Mouse (Mus musculus) forebrain, postnatal 0 days (tissue): ENCODE results near the gene Sec14l1. TPM values are rescaled to one million over a fixed set of nuclear protein-coding genes. Genes with fewer than 3 reads are reported as not detected.

ENCODE experiments used
- ATAC-seq: fragments of 200-750 bp; cut with Nextera tagmentation; 2 replicates; pipeline ENCODE4 v1.8.0; 2017; ENCODE audit warnings: mild to moderate bottlenecking, moderate library complexity
- DNase-seq: peaks from one replicate; pipeline ENCODE4 v3.0.0-alpha.2; 2015
- H3K27ac ChIP-seq: fragments of 300-500 bp; sonication (generic); 2 replicates; pipeline ENCODE4 v1.5.1; 2014; ENCODE audit warnings: low read depth, mild to moderate bottlenecking, antibody characterized with exemption, low read length, moderate library complexity, mixed read lengths
- H3K27me3 ChIP-seq: fragments of 300-500 bp; sonication (generic); 2 replicates; pipeline ENCODE4 v1.6.1; 2014; ENCODE audit warnings: mild to moderate bottlenecking, low read length, mixed read lengths; ENCODE audit not compliant: insufficient read depth
- H3K36me3 ChIP-seq: fragments of 300-500 bp; sonication (generic); 2 replicates; pipeline ENCODE4 v1.6.1; 2014; ENCODE audit warnings: mild to moderate bottlenecking, moderate library complexity; ENCODE audit not compliant: insufficient read depth
- H3K4me1 ChIP-seq: fragments of 300-500 bp; sonication (generic); 2 replicates; pipeline ENCODE4 v1.6.1; 2014; ENCODE audit warnings: antibody characterized with exemption; ENCODE audit not compliant: insufficient read depth
- H3K4me2 ChIP-seq: fragments of 300-500 bp; sonication (generic); 2 replicates; pipeline ENCODE4 v1.6.1; 2014; ENCODE audit warnings: low read depth, mild to moderate bottlenecking, moderate library complexity
- H3K4me3 ChIP-seq: fragments of 300-500 bp; sonication (generic); 2 replicates; pipeline ENCODE4 v1.5.1; 2014; ENCODE audit warnings: low read depth, low read length, mixed read lengths
- H3K9ac ChIP-seq: fragments of 300-500 bp; sonication (generic); 2 replicates; pipeline ENCODE4 v1.6.1; 2014; ENCODE audit warnings: mild to moderate bottlenecking
- H3K9me3 ChIP-seq: fragments of 300-500 bp; sonication (generic); 2 replicates; pipeline ENCODE4 v1.6.1; 2016; ENCODE audit warnings: low read length
- CTCF ChIP-seq: sonication (generic); IDR thresholded peaks from 2 replicates; pipeline ENCODE4 v1.5.1; 2016; ENCODE audit warnings: antibody characterized with exemption, control low read depth, low read depth
- WGBS: fragments of 180-500 bp; shearing (Covaris S2); extraction: QIAGEN DNeasy Blood & Tissue Kit; methylation state at CpG from one replicate; pipeline ENCODE4 v1.1.7; 2014; 5-methylcytosine and 5-hydroxymethylcytosine counted together
- polyA plus RNA-seq: library from polyadenylated mRNA; unstranded; fragments of >200 nt; fragmentation: Nextera tagmentation; extraction: Ambion mirVana; gene quantifications from 2 replicates; pipeline ENCODE4 v1.2.1, GENCODE M21; 2015
- total RNA-seq: library from RNA; depleted of rRNA; stranded (reverse); fragments of >200 nt; gene quantifications from 2 replicates; pipeline ENCODE4 v1.2.3, GENCODE M21; 2014

Gene Sec14l1
- total and polyA plus RNA-seq, 2 experiments from 2014 or later, result 65.1 to 81.3 TPM

DNA sequence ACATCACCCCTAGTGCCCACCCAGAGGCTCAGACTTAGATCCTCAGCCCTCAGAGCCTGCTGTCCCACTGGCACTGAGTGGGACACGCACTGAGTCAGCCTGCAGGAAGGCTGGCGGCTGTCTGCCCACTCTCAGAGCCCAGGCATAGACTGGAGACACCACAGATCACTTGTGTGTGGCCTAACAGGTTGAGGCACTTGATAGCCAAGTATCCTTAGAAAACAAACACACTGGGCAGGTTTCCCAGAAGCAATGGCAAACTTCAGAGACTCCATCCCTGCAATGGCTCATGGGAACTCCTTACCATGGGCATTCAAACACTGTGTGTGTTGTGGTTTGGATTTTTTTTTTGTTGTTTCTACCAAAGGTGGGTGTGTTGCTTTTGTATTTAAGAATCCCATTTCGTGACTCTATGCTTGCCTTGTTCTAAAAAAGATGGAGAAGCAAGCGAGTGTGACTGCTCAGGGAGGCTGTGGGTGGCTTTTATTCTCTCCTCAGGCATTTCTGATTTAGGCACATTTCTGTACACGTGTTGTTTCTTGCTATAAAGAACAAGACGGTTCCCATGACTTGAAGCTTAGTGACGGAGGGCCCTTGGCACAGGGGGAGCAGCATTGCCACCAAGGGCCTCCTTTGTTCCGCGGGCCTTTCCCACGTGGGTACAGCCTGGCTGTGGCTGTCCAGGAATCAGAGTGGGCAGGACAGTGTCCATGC is 10.8 kb upstream of the Sec14l1 start:
- DNase-seq (no peak), ATAC-seq (no peak)
- H3K27ac ChIP-seq, result no peak overlapping the region
- no peak for TF ChIP-seq CTCF
- no peaks in the 10 kb centered on the region for H3K9me3 ChIP-seq
- no peak overlapping the region for H3K4me3 ChIP-seq
- no peaks in the 10 kb centered on the region for H3K36me3 ChIP-seq
- no peaks in the 10 kb centered on the region for H3K4me1 ChIP-seq
- no peaks in the 10 kb centered on the region for H3K27me3 ChIP-seq
- no peak overlapping the region for H3K4me2 ChIP-seq
- H3K9ac ChIP-seq, result no peak overlapping the region
- 58% methylated on average over 10 of the region's 10 CpGs for WGBS

DNA sequence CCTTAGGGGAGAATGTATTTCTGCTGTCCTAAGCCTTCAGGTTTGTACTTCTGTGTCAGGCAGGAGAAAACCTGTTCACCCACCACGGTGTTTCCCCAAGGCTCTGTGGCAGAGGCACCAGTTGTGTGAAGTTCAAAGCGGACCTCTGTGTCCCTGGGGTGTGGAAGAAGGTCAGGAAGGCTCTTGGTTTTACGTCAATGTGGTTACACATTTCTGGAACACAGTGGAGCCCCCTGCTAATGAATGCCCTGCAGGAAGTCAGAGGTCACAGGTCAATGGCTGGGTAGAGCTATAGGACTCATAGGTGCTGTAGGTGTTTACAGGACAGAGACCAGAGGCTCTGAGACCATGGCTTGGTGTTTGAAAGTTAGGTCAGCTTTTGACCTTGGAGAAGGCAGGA is 9.7 kb upstream of the Sec14l1 start:
- 87% methylated on average over 3 of the region's 3 CpGs for WGBS
- no peaks in the 10 kb centered on the region for H3K36me3 ChIP-seq
- H3K9me3 ChIP-seq, result no peaks in the 10 kb centered on the region
- no peak overlapping the region for H3K9ac ChIP-seq
- H3K4me3 ChIP-seq, result no peak overlapping the region
- H3K27me3 ChIP-seq, result no peaks in the 10 kb centered on the region
- H3K4me2 ChIP-seq, result no peak overlapping the region
- H3K4me1 ChIP-seq, result no peaks in the 10 kb centered on the region
- no peak for ATAC-seq
- no peak overlapping the region for H3K27ac ChIP-seq
- TF ChIP-seq CTCF, result no peak
- no peak for DNase-seq

DNA sequence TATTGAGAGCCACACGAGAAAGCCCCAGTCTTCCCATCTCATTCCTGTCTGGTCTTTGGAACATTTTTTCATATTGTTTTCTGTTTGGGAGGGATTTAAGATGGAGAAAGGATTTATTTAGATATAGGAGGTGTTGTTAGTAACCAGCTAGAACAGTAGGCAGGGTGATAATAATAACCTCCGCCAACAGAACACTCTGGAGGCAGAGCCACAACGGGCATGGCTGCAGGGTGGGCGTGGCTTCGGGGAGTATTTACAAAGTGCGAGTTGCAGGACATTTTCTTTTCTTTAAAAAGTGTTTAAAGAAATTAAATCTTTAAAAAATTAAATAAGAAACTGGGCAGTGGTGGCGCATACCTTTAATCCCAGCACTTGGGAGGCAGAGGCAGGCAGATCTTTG is 9.1 kb upstream of the Sec14l1 start:
- DNase-seq (no peak), ATAC-seq (no peak)
- Histone ChIP-seq H3K4me2 (no peak overlapping the region), H3K9ac (no peak overlapping the region), H3K4me3 (no peak overlapping the region), H3K9me3 (no peaks in the 10 kb centered on the region), H3K27me3 (no peaks in the 10 kb centered on the region), H3K36me3 (no peaks in the 10 kb centered on the region), H3K27ac (no peak overlapping the region), H3K4me1 (no peaks in the 10 kb centered on the region)
- no peak for TF ChIP-seq CTCF
- 84% methylated on average over 7 of the region's 7 CpGs for WGBS

DNA sequence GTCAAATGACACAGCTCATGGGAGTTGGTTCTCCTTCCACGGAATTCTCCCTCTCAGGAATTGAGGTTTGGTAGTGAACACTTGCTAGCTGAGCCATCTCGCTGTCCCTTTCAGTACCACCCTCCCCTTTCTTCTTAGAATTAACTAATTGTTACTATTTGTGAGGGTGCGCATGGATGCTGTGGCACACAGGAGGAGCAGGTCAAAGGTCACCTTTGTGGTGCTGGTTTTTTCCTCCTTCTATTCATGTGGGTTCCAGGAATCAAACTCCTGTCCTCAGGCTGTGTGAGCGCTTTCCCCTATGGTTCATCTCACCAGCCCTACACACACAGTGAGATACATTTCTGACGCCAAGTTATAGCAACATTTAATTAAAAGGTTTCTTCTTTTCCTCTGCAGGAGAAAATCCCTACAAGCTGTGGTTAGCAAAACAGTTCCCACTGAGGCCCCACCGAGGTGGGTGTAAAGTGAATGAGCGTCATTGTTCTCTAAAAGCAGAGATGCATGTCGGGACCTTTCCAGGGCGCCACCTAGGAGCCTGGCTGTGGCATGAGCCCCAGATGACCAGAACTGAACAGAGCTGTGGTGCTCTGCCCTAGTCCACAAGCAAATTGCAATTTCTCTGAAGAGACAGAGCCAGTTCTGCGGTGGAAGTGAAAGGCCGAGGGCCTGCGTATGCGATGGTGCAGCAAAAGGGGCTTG is 8.2 kb upstream of the Sec14l1 start:
- ATAC-seq (no peak), DNase-seq (no peak)
- no peaks in the 10 kb centered on the region for H3K4me1 ChIP-seq
- H3K4me3 ChIP-seq, result no peak overlapping the region
- H3K27me3 ChIP-seq, result no peaks in the 10 kb centered on the region
- no peaks in the 10 kb centered on the region for H3K36me3 ChIP-seq
- no peaks in the 10 kb centered on the region for H3K9me3 ChIP-seq
- H3K9ac ChIP-seq, result no peak overlapping the region
- no peak overlapping the region for H3K27ac ChIP-seq
- no peak overlapping the region for H3K4me2 ChIP-seq
- peak; percentile 19 for TF ChIP-seq CTCF
- WGBS, result 18% methylated on average over 13 of the region's 13 CpGs

DNA sequence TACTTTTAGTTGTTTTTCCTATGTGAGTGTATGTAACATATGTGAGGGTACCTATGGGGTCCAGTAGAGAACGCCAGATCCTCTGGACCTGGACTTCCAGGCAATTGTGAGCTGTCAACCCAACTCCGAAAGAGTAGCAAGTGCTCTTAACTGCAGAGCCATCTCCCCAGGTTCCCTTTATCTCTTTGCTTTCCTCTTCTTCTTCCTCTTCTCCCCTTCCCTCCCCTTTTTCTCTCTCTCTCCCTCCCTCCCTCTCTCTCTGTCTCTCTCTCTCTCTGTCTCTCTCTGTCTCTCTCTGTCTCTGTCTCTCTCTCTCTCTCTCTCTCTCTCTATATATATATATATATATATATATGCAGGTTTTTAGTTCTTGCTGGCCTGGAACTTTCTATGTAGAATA is 7.1 kb upstream of the Sec14l1 start:
- Histone ChIP-seq H3K9ac (no peak overlapping the region), H3K4me2 (no peak overlapping the region), H3K9me3 (no peaks in the 10 kb centered on the region), H3K4me1 (no peaks in the 10 kb centered on the region), H3K27me3 (no peaks in the 10 kb centered on the region), H3K4me3 (no peak overlapping the region), H3K36me3 (no peaks in the 10 kb centered on the region), H3K27ac (no peak overlapping the region)
- 89% methylated on average over 2 of the region's 2 CpGs for WGBS
- no peak for TF ChIP-seq CTCF
- ATAC-seq (no peak), DNase-seq (no peak)

DNA sequence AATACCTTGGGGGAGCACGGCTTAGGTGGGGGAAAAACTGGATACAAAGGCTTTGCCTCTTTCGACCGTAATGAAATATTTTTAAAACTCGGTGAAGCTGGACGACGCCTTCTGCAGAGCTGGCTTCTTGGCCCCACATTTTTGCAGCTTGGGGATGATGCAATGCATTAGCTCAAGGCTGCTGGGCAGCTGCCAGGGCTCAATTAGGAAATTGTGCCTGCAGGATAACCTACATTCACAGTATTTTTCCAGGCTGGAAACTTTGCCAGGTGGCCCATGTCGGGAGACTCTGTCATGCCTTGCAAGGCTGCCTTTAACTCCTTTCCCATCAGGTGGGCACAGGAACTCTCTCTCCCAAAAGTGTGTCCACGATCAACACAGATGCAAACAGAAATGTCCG is 6.4 kb upstream of the Sec14l1 start:
- Histone ChIP-seq H3K4me2 (no peak overlapping the region), H3K36me3 (no peaks in the 10 kb centered on the region), H3K27me3 (no peaks in the 10 kb centered on the region), H3K4me1 (no peaks in the 10 kb centered on the region), H3K9me3 (no peaks in the 10 kb centered on the region), H3K27ac (no peak overlapping the region), H3K9ac (no peak overlapping the region), H3K4me3 (no peak overlapping the region)
- 28% methylated on average over 9 of the region's 9 CpGs for WGBS
- DNase-seq (peak; percentile 48), ATAC-seq (no peak)
- TF ChIP-seq CTCF, result no peak

DNA sequence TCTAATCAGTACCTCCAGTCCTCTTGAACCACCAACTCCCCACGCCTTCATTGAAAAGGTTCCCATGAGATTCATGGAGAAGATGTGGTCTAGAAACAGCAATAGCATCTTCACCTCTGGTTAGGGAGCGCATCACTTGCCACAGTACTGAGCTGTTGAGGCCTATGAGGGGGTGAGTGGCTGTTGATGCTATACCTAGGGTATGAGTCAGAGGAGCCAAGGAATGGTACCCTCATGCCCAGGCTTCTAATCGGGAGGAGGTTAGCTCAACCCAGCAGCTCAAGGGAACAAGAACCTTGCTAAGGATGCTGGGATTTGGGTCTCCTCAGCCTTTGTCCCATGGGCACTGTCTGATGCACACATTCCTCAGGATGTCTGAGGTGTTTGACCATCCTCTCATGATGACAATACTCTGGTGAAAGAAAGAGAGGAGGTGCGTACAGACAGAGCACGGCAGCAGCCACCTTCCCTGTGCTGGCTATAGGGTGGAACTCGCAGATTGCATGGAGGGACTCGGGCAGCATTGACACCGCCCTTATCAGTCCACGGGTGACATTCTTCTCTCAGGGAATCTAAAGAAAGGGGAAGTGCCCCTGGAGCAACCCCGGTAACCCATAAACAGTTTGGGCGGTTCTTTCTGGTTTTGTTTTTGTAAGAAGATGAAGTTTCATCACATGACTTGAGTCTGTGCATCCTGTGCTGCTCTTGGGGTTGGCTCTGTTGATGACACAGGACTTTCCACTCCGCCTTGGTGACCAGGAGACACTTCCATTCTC is 5.6 kb upstream of the Sec14l1 start:
- DNase-seq (no peak), ATAC-seq (no peak)
- Histone ChIP-seq H3K4me3 (no peak overlapping the region), H3K9me3 (no peaks in the 10 kb centered on the region), H3K4me2 (no peak overlapping the region), H3K4me1 (no peaks in the 10 kb centered on the region), H3K27ac (no peak overlapping the region), H3K36me3 (no peaks in the 10 kb centered on the region), H3K9ac (no peak overlapping the region), H3K27me3 (no peaks in the 10 kb centered on the region)
- 93% methylated on average over 12 of the region's 12 CpGs for WGBS
- TF ChIP-seq CTCF, result no peak
